Mouse (Mus musculus): ENCODE results near the gene Dnah8.

DNA sequence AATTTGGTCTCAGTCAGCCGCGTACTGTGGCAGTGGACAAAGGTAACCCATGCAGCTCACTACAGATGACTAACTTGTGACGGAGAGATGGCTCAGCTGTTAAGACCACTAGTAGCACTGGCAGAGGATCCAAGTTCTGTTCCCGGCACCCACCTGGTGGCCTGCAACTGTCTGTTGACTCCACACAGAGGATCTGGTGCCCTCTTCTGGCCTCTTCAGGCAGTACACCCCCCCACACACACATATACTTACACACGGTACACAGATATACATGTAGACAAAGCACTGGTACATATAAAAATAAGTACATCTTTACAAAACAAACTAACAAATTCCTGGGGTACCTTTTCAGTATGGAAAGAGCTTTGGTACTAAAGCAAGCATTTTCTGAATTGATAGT lies 132.6 kb downstream of the Dnah8 start:
- TF ChIP-seq CTCF (IDR thresholded peaks at IDR 0.05; ENCODE audit: extremely low read depth, insufficient read depth, low read length) (no peak), POLR2A (IDR thresholded peaks at IDR 0.05; ENCODE audit: extremely low read depth, insufficient read depth, low read length) (no peak)
